Mouse (Mus musculus) macrophage (primary cell): ENCODE measurements around the gene Vamp3. TPM values are rescaled to one million over a fixed set of nuclear protein-coding genes. Genes with fewer than 3 reads are reported as not detected.

Experiments used
- H3K27ac ChIP-seq: fragments of 350-480 bp; formaldehyde crosslinking; 2 replicates; pipeline ENCODE4 v1.9.0; 2021
- H3K36me3 ChIP-seq: fragments of 350-480 bp; formaldehyde crosslinking; 2 replicates; pipeline ENCODE4 v1.9.0; 2021; ENCODE audit errors: inconsistent target
- H3K4me3 ChIP-seq: fragments of 350-480 bp; formaldehyde crosslinking; 2 replicates; pipeline ENCODE4 v1.9.0; 2021; ENCODE audit errors: inconsistent target
- H3K79me2 ChIP-seq: fragments of 350-480 bp; formaldehyde crosslinking; 2 replicates; pipeline ENCODE4 v1.9.0; 2021; ENCODE audit errors: inconsistent target
- WGBS: methylation state at CpG from one replicate; pipeline ENCODE4 v1.1.7; 2026; ENCODE audit warnings: inconsistent platforms; ENCODE audit not compliant: missing documents; 5-methylcytosine and 5-hydroxymethylcytosine counted together
- polyA plus RNA-seq: library from polyadenylated mRNA; stranded (reverse); fragments of 250-400 nt; gene quantifications from 3 replicates; pipeline ENCODE4 v1.2.4, GENCODE M21; 2018; ENCODE audit warnings: inconsistent platforms

Vamp3 gene
- polyA plus RNA-seq, 1 experiment from 2014 or later, result 106 TPM

DNA sequence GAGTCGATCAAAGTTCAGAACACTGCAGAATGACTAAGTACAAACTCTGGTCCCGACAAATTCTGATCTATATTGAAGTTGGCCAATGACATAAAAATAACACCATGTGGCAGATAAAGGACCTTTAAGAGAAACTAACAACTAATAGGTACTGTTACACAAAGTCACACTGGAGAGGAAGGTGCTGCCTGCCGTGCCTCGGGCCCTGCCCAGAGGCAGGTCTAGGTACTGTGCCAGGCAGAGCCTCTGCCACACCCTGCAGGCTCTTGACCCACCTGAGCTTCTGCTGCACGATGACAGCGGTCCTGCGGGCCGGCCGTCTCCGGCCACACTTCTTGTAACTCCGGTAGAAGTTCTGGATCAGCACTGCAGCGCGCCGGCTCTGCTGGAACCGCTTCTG, 17.1 kb upstream of the Vamp3 start:
- Histone ChIP-seq H3K79me2 (no peaks in the 10 kb centered on the region), H3K4me3 (no peak overlapping the region), H3K27ac (no peak overlapping the region), H3K36me3 (no peaks in the 10 kb centered on the region)
- 97% methylated on average over 15 of the region's 15 CpGs for WGBS

DNA sequence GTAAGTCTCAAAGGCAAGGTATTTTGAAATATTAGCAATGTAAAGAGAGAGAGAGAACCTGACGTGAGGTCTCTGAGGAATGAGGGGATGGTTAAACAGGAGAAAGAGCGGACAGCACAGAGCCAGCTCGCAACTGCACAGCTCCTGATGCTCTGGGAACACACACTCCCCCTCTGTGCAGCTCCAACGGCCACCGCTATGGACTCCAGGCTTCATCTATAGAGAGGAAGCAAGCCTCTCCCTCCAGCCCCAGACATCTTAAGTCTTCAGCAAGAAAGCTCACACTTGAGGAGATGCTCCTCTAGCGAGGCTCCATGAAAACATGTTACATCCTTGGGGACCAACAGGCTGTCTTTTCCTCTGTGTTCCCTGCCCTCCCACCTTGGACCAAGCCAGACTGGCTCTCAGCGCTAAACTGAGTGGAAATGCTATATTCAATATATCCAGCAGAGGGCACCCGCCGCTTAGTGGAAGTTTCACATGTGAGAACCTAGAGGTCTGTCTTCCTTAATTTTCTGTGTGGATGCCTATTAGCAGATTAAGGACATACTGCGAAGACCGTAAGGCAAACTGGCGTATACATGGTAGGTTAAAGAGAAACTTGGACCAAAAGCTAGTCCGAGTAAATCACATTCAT, 15.5 kb upstream of the Vamp3 start:
- Histone ChIP-seq H3K36me3 (no peaks in the 10 kb centered on the region), H3K27ac (no peak overlapping the region), H3K4me3 (no peak overlapping the region)

DNA sequence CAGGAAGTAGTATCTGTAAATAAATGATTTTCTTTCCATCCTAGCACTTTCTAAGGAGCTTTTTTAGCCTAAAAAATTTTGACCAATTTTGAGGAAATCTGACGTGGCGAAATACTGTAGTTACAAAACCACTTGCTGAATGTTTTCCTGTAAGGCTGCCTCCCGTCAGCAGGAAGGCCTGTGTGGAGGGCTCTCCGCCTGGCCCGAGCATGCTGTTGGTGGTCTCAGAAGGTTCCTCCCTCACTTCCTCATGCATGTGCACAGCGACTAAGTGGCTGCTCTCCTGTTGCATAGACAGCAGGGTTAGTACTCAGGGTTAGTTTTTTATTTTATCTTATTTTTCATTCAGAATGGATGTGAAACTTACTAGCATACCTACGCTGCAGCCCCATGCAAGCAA, 13.2 kb upstream of the Vamp3 start:
- WGBS, result 8% methylated on average over 7 of the region's 7 CpGs
- H3K4me3 ChIP-seq, result no peak overlapping the region
- no peaks in the 10 kb centered on the region for H3K36me3 ChIP-seq
- no peaks in the 10 kb centered on the region for H3K79me2 ChIP-seq
- peak overlapping the region; percentile 52 for H3K27ac ChIP-seq

More for the DNA sequence above, 15.5 kb upstream of the Vamp3 start:
- no peaks in the 10 kb centered on the region for H3K79me2 ChIP-seq
- WGBS, result 41% methylated on average over 13 of the region's 13 CpGs

DNA sequence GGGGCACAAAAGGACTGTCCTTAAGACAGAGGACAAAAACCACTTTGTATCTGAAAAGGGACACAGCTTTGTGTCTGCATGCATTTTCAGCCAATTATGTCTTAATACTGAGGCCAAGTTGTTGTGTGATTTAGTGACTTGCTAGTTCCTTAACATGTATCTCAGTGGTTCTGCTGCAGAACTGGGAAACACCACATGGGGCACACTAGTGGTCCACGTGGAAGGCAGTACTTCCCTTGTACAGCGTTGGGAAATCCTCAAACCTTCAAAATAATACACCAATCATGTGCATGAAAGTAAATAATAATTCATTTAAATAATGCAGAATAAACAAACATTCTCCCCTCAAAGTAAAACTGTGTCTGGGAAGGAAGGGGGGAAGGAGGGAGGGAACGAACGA, 11.0 kb upstream of the Vamp3 start:
- Histone ChIP-seq H3K79me2 (no peaks in the 10 kb centered on the region), H3K4me3 (no peak overlapping the region), H3K36me3 (no peaks in the 10 kb centered on the region), H3K27ac (no peak overlapping the region)
- 19% methylated on average over 4 of the region's 4 CpGs for WGBS

DNA sequence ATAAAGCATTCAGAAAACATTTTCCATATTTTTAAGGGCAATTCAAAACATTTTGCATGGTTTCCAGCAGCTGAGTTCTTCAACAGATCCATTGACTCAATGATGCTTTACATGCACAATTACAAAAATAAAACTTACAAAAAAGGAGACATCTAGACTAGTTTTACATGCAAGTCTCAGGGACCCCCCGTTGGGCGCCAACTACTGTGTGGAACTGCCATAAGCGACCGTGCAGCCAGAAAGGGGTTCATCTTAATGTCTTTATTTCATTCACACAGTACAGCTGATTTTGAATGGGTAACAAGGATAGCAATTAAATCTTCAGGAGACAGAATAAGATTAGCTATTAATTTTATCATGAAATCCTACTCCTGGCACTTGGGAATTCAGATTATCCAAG, 1.8 kb upstream of the Vamp3 start:
- H3K36me3 ChIP-seq, result 0 out of 2 replicates have a peak, but pooled peaks cover 4% of the 10 kb centered on the region
- H3K79me2 ChIP-seq, result peaks cover 28% of the 10 kb centered on the region
- no peak overlapping the region for H3K4me3 ChIP-seq
- WGBS, result 97% methylated on average over 4 of the region's 4 CpGs
- no peak overlapping the region for H3K27ac ChIP-seq

DNA sequence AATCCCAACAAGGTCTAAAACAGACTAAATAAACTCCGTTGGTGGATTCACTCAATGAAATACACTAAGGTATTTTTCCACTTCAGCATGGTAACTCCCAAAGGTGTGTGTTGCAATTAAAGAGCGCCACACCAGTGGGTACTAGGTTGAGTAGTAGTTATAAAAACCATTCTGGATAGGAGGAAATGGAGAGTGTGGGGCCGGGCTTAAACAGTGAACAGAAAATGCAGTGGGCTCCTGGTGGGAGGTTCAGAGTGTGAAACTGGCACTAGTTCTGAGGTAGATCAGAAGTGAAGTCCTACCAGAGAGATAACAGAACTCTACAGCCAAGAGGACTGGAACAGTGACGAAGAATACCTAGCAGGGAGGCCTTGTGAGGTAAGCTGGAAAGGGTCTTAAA, 871 bp upstream of the Vamp3 start:
- peak overlapping the region; percentile 49 for H3K27ac ChIP-seq
- WGBS, result 88% methylated on average over 4 of the region's 4 CpGs
- peaks cover 37% of the 10 kb centered on the region for H3K79me2 ChIP-seq
- H3K4me3 ChIP-seq, result peak overlapping the region; percentile 38; the same call in 1 of the 2 replicates
- H3K36me3 ChIP-seq, result 0 out of 2 replicates have a peak, but pooled peaks cover 9% of the 10 kb centered on the region

DNA sequence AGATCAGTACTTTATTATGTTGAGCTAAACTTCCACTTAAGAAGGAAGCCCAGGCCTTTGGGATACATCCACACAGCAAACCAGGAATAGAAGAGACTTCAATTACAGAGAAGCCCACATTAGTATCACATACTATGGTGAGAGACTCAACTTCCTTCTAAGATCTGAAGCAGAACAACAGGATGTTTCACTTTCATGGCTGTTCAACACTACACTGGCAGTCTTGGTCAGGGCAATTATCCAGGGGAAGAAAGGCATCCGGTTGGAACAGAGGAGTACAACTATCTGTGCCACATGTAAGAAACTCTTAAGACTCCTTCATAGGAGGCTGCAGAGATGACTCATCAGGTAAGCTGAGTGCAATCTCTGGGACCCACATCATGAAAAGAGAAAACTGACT, 6.6 kb downstream of the Vamp3 start:
- 31% methylated on average over 1 of the region's 1 CpGs for WGBS
- Histone ChIP-seq H3K27ac (no peak overlapping the region), H3K79me2 (peaks cover 73% of the 10 kb centered on the region), H3K4me3 (no peak overlapping the region), H3K36me3 (peaks cover 31% of the 10 kb centered on the region; the same call in 1 of the 2 replicates)

DNA sequence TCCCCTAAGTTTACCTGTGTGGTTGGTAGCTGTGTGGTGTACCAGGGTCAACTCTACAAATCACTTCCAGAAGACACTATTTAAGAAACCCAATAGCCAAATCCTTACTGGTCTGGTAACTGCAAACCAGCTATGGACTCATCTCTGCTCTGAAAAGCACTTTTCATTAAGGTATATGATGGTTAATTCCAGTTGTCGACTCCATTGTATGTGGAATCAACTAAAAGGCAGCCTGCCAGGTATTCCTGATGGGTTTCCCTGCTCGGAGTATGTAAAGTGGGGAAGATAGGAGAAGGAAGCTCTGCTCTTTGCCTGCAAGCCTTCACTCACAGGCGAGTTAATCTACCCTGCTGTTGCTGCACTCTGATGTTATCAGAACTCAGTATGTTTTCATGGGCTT, 11.2 kb downstream of the Vamp3 start:
- Histone ChIP-seq H3K27ac (no peak overlapping the region), H3K79me2 (peaks cover 26% of the 10 kb centered on the region; the same call in 1 of the 2 replicates), H3K4me3 (no peak overlapping the region), H3K36me3 (peaks cover 22% of the 10 kb centered on the region; the same call in 1 of the 2 replicates)
- WGBS, result 92% methylated on average over 3 of the region's 3 CpGs

DNA sequence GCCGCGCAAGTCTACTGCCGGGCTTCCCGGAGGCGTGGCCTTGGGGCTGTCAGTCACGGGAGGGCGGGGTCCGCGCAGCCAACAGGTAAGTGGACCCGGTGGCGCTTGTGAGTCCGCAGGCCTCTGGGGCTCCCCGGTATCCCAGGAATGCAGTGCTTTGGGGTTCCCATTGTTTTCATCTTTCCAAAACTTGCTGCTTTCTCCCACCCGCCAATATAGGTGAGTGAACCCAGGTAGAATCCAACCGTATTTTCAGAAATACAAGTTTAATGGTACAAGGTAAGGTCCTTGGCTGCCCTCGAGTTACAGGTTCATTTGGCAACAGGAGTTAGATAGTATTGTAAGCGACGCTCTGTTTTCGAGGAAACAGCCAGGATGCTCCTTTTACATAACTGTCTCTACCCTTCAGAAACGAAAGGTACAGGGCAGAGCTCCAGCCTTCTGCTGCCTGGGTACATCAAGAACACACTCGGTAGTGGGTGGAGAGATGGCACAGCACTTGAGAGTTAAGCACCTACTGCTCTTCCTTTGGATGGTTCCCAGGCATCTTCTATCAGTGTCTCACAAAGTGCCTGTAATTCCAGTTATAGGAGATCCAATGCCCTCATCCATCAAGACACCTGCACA, 12.7 kb downstream of the Vamp3 start:
- peaks cover 21% of the 10 kb centered on the region; the same call in 1 of the 2 replicates for H3K36me3 ChIP-seq
- H3K79me2 ChIP-seq, result peaks cover 12% of the 10 kb centered on the region; the same call in 1 of the 2 replicates
- peak overlapping the region; percentile 30 for H3K4me3 ChIP-seq
- 5% methylated on average over 21 of the region's 21 CpGs for WGBS
- no peak overlapping the region for H3K27ac ChIP-seq

DNA sequence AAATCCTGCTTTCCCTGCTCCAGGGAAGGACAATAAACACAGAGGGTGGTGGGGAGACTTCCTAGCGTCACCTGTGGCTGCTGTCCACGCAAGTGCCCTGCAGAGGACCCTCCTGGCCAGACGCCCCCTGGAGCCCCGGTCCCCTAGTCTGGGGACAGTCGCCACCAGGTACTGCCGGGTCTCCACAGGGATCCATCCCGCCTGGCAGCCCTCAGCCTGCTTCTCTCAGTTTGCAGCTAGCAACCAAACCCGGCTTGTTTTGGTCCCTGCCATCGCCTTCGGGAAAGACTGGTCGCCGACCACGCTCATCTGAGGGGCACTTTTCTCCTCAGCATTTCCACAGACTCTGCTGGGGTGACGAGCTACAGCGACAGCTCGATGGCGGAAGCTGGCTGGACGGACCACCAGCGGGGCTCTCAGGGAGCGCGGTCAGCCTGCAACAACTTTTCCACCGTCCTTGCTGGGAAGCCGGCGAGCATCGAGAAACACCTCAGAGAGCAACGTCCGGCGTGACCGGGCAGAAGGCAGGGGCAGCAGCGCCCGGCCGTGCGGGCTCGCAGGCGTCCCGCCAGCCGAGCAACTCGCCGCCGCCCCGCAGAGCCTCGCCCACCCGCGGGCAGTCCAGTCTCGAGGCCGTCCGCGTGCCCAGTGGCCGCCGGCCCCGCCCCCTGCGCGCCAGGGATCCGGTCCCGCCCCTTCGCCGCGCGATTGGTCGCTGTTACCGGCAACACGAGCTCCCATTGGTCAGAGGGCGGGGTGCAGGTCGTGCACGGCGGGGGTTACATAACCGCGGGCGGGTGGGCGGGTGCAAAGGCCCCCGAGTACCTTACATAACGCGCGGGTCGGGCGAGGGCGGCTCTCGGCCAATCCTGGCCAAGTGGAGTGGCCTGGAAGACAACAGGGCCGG, 13.5 kb downstream of the Vamp3 start, which contains the start of gene Per3:
TSS of gene Per3 (minus strand) at position 629 of the 907 bp plus-strand sequence.
- peak within 1 kb of the TSS; percentile 61 for H3K4me3 ChIP-seq
- peaks cover 15% of the 10 kb centered on the region; the same call in 1 of the 2 replicates for H3K36me3 ChIP-seq
- peaks cover 5% of the 10 kb centered on the region; the same call in 1 of the 2 replicates for H3K79me2 ChIP-seq
- under 1% methylated on average over 68 of the region's 79 CpGs for WGBS
- peak within 1 kb of the TSS; percentile 56 for H3K27ac ChIP-seq

DNA sequence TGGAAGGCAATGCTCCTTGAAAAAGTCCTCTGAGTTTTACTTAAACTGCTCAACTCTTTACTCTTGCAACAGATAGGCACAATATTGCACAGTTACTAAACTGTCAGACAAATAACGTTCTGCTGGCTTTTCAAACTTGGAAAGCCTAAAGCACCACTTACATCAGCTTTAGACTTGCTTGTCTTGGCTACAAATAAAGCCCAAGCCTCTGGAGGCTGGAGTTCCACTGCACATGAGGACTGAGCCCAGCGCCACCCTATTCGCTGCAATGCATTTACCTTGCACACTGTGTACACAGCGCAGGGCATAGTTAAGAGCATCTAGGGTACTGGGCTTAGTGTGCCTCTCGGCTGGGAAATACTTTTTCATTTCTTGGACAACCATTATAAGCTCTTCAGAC, 14.5 kb downstream of the Vamp3 start:
- 57% methylated on average over 5 of the region's 5 CpGs for WGBS
- H3K36me3 ChIP-seq, result peaks cover 7% of the 10 kb centered on the region; the same call in 1 of the 2 replicates
- H3K79me2 ChIP-seq, result no peaks in the 10 kb centered on the region
- H3K27ac ChIP-seq, result no peak overlapping the region
- H3K4me3 ChIP-seq, result peak overlapping the region; percentile 61

DNA sequence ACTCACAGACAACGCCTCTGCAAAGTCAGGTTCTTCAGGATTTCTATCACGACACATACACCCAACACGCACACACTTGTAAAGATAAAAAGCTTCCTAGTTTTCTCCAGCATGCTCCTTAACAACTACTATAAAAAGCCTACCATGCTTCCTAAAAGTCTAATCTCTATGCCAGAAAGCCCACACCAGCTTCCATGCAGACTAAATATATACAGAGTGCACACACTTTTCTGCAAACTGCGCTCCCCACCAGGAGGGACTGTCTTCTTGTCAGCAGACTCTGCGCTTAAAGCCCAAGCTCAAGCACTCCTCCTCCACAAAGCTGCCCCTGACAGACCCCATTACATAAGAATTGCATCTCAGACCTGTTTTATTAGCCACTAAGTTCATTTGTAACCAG, 16.3 kb downstream of the Vamp3 start:
- Histone ChIP-seq H3K27ac (no peak overlapping the region), H3K4me3 (no peak overlapping the region), H3K79me2 (no peaks in the 10 kb centered on the region), H3K36me3 (peaks cover 3% of the 10 kb centered on the region; the same call in 1 of the 2 replicates)
- WGBS, result 98% methylated on average over 5 of the region's 5 CpGs

DNA sequence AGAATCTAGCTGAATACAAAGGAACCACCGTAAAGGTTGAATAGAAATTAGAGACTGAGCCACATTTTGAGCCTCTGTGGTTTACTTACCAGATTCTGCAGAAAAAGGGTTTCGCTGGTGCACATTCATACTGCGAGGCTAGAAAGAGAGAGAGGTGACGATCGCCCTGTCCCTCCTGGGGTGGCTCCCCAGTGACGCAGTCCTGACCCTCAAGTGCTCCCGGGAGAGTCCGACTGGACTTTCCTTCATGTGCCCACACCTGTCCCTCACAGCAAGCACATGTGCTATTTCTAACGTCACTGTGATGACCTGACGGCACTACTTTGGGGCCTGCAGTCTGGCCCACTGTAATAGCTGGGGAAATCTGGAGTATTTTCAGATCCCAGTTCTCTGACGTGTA, 20.0 kb downstream of the Vamp3 start:
- H3K79me2 ChIP-seq, result no peaks in the 10 kb centered on the region
- 92% methylated on average over 11 of the region's 11 CpGs for WGBS
- no peak overlapping the region for H3K4me3 ChIP-seq

DNA sequence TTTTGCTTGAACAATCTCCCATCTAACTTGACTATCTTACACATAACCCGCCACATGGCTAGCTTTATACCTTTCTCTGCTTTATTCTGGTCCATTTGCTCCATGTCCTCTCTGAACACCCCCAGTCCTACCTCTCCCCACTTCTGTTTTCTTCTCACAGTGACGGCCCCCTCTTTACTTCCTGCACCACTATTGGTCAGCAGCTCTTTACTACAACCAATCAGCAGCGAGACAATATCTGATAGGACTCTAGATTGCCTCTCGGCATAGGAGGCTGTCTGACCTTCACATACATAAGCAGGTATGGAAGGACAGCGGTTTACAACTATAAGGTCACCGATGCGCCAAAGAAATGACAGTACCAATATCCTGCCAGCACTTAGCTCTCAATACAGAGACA, 21.2 kb downstream of the Vamp3 start:
- Histone ChIP-seq H3K27ac (no peak overlapping the region), H3K36me3 (peaks cover 12% of the 10 kb centered on the region; the same call in 1 of the 2 replicates), H3K4me3 (no peak overlapping the region), H3K79me2 (no peaks in the 10 kb centered on the region)
- WGBS, result 100% methylated on average over 7 of the region's 7 CpGs

More for the DNA sequence above, 20.0 kb downstream of the Vamp3 start:
- H3K27ac ChIP-seq, result no peak overlapping the region
- peaks cover 7% of the 10 kb centered on the region; the same call in 1 of the 2 replicates for H3K36me3 ChIP-seq
